Mouse (Mus musculus) left cerebral cortex, postnatal 14 days (tissue): ENCODE measurements around the gene Cgnl1. TPM values are rescaled to one million over a fixed set of nuclear protein-coding genes. Genes with fewer than 3 reads are reported as not detected.

Experiments
- DNase-seq, 2 experiments: peaks; one replicate each; pipeline ENCODE4 v3.0.0; 2021 to 2022; ENCODE audit warnings: low spot score in 2 of 2, mixed read lengths in 1 of 2
- intact Hi-C: fragments of 180-260 bp; cut with DNase I; formaldehyde crosslinking; loops from one replicate; pipeline ENCODE4 v1.15.1; 2025
- total RNA-seq, 2 experiments: library from RNA; stranded (reverse); gene quantifications; 2 replicates each; pipeline ENCODE4 v1.2.3; 2021

Cgnl1 gene
- total RNA-seq, 2 experiments from 2014 or later = 12.1 to 12.8 TPM

DNA sequence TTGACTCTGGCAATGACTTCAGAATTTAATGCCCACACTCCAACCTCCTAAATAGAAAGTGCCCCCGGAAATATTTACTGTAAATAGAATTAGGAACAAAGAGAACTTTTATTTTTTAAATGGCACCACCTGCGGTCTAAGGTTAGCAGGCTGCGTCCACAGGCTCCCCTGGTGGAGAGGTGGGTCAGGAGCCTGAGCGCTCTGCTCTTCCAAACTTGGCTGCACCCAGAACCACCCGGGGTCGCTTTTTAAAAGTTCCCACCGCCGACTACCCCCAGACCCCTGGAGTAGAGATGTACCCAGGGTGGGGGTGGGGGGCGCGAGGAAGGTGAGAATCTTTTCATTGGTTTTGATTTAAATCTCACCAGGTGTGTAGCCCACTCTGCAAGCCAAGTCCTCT lies 918 bp downstream of the Cgnl1 start:
- DNase-seq = no peak
- intact Hi-C loops = no loop called here

DNA sequence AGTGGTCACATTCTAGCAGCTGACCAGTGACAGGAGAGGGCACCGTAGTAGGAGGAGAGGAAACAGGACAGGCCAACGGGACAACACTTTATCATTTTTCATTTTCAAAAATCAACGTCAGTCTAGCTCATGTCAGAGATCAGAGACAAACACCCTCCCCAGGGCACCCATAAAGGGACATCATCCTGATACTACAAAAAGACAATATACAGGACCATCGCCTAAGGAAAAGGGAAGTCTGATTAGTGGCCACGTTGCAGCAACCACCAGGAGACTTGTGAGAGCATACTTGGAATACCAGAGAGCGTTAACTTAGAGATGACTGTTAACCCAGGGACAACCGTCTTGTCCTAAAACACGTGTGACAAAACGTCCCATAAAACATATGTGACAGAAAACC lies 1.7 kb downstream of the Cgnl1 start:
- intact Hi-C loops = no loop called here
- DNase-seq = no peak

DNA sequence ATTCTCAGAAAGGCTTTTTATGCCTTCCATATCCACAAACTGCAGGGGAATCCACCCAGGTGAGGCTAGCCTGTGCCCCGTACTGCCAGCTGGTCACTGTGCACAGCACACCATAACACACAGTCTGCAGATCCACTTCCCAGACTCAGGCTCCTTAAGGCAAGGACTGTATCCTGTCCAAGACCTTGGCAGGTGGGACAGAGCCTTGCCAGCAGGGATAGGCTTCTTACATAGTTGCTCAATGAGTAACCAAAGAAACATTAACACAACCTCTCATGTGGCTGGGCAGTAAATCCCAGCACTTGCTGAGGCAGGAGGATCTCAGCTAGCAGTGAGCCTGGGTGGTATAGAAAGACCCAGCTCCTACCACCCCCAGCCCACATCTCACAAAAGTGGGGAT lies 3.3 kb downstream of the Cgnl1 start:
- intact Hi-C loops = no loop called here
- no peak for DNase-seq

DNA sequence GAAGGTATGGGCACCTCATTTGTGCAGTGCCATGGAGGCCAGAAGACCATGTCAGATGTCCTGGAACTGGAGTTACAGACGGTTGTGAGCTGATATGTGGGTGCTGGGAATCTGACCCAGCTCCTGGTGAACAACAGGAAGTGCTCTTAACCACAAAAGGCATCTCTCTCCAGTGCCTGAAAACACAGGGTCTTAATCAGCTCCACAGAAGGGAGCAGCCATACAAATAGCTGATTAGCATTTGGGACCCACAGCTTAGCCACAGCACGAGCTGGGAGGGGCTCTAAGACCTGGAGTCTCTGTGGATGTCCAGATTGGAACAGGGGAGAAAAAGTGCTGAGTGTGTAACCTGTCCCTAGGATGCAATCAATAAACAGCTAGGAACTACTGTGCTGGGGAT lies 4.5 kb downstream of the Cgnl1 start:
- DNase-seq = no peak
- intact Hi-C loops = no loop called here

DNA sequence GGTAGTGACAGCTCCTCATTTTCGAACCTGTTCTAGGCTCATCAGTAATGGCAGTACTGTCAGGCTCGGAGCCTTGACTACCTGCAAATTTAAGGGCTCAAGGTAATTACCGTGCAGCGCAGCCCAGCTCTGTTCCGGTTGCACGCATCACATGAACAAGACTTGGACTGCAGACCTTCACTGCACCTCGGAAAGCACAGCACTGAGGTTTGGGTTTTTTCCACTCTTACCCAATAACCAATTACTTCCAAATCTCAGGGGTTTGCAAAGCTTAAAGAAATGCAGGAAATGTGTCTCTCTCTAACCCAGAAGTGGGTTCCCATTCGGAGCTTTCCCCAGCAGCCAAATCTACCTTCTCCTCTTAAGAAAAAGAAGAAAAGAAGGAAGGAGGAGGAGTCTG lies 5.1 kb downstream of the Cgnl1 start:
- no peak for DNase-seq
- intact Hi-C loops = no loop called here

DNA sequence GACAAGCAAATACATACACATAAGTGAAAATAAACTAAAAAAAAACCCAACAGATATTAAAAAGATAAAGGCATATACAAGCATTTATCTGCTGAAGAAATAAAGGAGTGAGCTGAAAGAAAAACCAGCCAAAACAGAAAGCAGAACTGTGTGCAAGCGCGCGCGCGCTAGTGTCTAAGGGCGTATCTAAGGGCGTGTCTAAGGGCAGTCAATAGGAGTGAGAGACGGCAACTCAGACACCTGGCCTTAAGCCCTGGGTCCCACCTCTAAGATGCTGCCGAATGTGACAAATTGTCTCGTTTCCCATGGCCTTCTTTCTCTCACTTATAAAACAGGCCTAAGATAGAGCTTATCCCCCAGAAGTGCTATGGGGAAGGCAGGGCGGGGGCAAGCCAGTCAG lies 6.9 kb downstream of the Cgnl1 start:
- no peak for DNase-seq
- intact Hi-C loops = no loop called here

DNA sequence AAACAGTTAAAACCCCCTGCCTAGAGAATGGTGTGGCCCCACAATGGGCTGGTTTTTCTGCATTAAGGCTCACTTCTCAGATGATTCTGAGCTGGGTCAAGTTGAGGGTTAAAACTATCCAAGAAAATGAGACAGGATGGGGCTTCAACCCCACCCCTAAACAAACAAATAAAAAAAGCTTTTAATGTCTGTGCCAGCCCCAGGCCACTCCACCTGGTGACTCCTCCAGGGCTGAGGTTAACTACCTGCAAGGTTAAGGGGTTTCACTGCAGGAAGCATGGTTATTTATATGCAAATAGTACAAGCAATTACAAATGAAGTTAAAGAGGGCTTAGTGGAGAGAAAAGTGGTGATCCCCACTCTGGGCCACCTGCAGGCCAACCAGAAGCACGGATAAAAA lies 8.1 kb downstream of the Cgnl1 start:
- DNase-seq = no peak
- intact Hi-C loops = no loop called here

DNA sequence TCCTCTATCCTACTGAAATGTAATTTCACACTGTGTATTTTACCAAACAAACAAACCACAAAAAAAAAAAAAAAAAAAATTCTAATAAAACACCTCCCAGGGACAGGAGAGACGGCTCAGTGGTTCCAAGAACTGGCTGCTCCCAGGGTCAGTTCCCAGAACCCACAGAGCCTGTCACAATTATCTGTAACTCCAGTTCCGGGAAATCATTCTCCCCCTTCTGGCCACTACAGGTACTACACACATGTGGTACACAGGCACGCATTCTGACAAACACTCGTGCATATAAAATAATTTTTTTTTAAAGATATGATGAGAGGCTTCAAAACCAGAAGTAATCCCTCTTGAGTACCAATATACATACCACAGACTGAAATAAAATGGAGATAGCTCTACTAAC lies 9.7 kb downstream of the Cgnl1 start:
- intact Hi-C loops = no loop called here
- no peak for DNase-seq

DNA sequence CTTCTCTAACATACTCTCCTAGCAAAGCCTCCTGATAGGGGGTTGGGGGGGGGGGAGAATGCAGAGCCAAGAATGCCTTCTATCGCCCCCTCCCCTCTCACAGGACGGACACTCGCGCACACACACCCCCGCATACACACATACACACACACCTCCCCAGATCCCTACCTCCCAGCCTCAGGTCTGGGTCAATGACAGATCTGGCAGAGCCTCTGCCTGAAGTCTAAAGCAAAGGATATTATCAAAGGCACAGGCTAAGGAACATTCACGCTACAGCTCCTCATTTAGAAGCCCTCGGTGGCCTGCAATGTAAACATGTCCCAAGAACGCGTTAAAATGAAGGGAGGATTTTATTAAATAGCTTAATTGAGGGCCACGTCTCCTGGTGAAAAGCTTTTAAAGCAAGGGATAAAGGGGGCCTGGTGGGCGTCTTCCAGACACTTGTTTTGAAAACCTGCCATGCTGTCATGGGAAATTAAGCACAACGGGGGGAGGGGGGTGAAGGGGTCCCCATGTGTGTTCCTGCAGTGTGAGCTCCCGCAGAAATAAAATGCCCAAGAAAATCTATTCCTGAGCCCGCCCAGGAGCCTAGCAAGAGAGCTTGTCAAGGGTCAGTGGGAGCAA lies 10.8 kb downstream of the Cgnl1 start:
- DNase-seq = no peak
- intact Hi-C loops = no loop called here

DNA sequence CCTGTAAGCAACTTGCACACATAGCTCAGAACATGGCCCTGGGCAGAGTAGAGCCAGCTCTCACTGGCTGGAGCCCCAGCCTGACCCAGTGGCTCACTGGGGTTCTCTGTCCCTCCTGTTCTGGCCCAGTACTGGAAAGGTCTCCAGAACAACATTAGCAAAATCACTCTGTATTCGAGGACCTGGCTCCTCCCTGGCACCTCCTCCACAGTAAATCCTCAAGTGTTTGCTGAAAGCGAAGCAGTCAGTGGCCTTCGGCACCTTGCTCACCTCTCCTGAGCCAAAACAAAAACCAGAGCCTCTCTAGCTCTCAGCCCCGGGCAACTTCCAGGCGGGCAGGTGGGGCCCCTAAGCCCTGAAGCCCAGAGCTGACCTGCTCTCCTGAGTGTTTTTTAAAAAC lies 11.5 kb downstream of the Cgnl1 start:
- intact Hi-C loops = no loop called here
- no peak for DNase-seq

DNA sequence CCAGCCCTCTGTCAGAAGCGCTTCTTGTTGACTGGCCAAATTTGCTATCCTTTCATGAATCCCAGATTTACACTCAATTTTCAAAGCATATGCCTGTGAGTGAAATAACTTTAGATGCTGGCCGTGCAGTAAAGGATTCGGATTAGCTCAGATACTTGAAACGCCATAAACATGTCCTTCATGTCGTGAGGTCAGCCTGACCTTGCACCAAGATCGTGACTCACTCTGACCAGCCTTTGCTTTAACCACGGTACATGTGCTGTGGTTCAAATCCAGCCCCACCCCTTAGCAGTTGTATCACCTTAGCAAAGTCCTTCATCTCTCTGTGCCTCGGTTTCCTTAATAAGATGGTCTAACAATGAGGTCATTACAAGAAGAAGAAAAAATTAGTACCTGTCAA lies 14.0 kb downstream of the Cgnl1 start:
- intact Hi-C loops = no loop called here
- no peak for DNase-seq

DNA sequence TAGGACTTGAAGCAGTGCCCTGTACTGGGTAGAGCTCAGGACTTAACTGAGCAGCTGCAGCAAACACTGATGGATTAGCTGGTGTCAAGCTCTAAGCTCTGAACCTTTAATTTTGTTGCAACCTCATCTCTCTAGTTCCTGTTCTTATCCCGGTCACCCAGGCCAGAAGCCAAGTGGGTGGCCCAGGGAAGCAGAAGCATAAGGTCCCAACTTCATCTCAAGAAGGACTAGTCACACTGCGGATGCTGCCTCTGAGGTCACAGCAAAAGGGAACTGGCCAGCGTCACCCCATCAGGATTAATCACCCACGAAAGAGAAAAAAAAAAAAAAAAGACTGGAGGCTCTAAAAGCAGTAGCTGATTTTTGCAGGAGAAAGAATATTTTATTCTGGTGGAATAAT lies 14.5 kb downstream of the Cgnl1 start:
- intact Hi-C loops = no loop called here

DNA sequence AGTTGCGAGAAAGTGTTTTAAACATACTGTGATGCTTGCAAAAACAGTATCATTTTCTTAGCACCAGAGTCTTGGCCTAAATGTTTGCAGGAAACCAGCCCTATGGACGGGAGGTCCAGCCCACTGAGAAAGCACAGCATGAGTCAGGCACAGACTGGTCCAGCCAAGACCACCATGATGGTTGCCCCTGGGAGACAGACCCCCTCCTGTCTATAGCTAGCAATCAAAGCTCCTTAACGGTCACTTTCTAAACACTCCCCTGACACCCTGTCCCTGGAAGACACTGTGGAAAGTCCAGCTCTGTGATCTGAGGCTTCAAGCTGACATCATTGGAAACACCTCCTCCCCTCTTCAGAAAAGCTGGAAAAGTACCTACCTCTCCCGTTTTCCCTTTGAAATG lies 17.4 kb downstream of the Cgnl1 start:
- intact Hi-C loops = no loop called here
- no peak for DNase-seq

More for the DNA sequence above, 14.5 kb downstream of the Cgnl1 start:
- DNase-seq = no peak

DNA sequence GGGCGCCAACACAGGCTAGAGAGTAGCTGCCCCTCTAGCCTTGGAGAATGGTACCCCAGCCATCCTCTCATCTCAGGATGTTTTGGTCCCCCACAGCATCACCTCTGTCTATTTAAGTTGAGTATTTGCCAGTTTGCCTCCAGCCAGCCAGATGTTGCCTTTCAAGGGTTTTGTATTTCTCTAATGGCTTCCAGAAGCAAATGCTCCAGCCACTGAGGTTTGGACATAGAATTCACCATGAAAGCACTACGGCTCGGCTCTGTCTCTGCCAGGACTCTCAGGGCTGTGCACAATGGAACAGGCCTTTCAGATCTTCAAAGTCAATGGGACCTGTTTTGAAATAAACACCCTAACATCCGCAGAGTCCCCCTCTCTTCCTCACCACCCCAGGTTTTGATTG lies 17.9 kb downstream of the Cgnl1 start:
- no peak for DNase-seq

DNA sequence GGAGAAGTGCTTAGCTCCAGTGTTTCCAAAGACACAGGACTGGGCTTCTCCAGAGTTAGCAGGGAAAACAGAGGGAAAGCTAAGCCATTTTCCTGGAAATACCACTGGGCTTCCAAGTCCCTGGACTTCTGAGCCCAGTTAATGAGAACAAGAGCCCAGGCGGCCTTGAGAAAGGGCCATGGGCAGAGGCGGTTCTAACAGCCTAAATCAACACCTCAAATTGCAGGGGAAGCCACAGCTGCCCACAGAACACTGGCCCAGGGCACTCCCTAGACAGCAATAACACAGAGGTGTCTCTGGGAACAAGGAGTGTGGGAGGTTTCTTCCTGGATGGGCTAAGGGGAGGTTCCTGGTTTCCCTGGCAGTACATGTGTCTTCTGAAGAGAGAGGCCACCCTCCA lies 18.3 kb downstream of the Cgnl1 start:
- DNase-seq = no peak
- intact Hi-C loops = no loop called here

More for the DNA sequence above, 17.9 kb downstream of the Cgnl1 start:
- intact Hi-C loops = no loop called here

DNA sequence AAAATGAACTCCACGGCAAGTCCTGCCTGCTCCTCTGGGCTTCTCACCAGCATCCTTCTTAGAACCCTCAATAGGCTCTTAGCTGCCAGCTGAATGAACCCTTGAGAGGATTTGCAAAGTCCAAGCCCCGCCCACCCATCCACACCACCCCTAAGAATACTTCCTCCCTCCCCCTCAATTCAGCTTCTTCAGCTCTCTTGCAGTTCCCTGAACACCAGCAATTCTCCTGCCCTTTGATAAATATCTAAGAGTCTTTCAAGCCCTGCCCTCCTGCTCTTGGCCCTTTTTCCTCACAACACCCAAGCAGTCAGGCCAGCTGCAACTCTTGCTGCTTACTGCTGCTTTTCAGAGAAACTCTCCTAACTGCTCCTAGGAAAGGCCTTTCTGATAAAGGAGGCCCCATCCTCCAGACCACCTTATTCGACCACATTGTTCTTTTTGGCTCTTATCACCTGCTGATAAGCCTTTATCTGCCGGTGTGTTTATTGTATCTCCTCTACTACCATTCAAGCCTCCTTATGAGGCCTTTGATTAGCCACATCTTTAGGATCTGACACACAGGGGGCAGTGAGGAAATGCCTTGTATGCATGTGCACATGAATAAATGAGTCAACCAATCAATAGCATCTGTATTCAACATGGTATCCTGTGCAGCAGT lies 21.3 kb downstream of the Cgnl1 start:
- intact Hi-C loops = no loop called here

DNA sequence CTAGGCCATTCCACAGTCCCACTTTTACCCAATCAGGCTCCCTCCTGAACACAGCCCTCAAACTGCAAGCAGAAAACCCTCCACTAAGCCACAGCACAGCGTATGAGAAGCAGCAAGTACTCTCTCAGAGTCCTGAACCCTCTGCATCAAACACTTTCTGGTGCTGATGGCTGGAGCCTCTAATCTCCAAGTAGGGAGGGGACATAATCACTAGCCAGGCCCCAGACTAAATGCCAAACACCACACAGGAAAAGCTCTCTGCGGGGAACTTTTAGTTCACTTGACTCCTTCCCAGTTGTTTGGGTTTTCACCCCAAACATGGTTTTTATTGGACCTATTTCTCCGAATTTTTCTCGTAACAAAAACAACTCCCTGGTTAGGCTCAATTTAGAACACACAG lies 25.0 kb downstream of the Cgnl1 start:
- DNase-seq = no peak
- intact Hi-C loops = loop anchor here (10.0 kb wide), 1 partner anchor 702 kb away; no protein-coding TSS in a partner anchor

More for the DNA sequence above, 21.3 kb downstream of the Cgnl1 start:
- DNase-seq = no peak

DNA sequence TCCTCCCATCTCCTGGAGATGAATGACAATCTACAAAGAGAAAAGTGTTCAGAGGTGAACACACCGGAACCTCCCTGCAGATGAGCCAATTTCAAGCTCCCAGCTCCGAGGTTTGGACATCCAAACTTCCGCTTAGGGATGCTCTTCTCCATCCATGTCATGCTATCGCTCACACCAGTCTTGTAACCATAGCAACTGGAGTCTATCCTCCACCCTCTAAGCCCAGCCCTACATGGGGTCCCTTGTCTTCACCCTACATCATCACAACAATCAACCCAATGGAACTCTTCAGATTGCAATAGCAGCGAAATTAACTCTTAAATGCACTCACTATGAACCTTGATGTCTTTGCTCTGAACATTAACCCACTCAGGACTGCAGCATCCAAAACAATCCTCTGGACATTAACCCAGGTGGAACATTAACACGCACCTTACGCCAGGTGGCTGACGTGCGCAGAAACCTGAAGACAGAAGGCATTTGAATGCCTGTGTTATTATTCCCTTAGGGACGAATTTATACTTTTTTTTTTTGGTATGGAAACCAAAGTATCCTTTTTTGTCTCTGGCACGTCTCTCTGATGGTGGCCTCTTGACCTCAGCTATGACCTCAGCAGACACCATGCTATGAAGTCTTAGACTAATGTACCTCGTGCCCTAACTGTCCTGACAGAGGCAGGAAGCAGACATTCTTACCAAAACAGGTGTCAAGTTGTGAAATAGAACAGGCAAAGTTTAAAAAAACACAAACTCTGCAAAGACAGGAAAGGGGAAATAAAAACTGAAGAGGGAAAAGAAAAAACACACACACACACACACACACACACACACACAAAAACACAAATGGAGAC lies 33.1 kb downstream of the Cgnl1 start:
- DNase-seq = no peak
- intact Hi-C loops = no loop called here

DNA sequence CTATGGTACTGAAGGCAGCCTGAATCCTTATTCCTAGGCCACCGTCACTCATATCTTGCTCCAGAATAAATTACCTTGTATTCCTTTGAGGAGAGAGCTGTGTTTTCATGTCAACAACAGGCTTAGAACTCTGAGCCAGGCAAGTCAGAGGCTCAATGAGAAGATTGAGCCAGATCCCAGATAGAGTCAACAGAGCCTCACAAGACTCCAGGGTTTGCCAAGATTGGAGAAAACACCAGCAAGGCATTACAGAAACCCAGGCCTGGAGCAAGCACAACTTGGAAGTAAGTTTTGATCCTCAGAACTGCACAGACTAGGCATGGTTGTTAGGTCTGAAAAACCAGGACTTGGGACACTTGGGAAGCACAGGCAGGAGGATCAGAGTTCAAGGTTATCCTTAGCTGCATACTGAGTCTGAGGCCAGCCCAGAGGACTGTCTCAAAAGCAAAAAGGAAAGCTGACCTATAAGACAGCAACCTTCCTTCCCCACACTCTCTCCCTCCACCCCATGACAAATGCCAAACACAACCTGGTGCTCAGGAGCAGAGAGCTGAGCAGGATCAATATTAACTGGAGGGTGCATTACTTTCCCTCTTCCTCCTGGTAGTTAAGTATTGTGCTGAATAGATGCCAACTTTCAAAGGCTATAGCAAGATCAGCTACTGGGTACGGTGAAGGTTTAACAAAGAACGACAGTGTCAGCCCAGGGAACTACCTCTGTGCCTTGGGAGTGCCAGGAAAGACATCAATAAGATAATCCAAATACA lies 34.0 kb downstream of the Cgnl1 start:
- peak in 1 of 2 experiments; percentile 7 for DNase-seq
- intact Hi-C loops = no loop called here

DNA sequence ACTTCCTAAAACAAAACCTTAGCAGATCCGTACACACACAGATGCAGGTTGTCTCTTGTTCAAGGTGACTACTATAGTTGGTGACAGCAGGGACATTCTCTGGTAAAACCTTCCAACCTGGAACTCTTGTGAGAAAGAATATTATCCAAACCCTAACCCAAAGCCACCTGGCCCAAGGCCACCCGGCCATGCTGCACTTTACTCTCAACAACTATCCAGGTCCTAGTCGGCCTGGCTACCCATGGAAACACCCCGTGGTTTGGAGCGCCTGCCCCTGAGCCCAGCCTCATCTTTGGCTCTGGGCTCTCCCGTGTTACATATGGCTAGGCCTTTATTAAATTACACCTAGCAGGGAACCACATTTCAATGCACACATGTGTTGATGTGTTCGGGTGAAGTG lies 35.5 kb downstream of the Cgnl1 start:
- intact Hi-C loops = no loop called here
- DNase-seq = no peak
